Mouse (Mus musculus) Muller cell, postnatal 12 days (primary cell): Measurements from ENCODE around the gene Zic4.

Experiments
- DNase-seq: peaks from one replicate; pipeline ENCODE4 v3.0.0-alpha.2; 2015; ENCODE audit errors: inconsistent ontology term

Gene Zic4

GRCm38 (mm10) chr9:91379300-91379635, 17.1 kb downstream of the Zic4 start:
- DNase-seq, result no peak

- DNase-seq, result no peak
Measured at GRCm38 (mm10) chr9:91379781-91380457, 17.7 kb downstream of the Zic4 start.

- peak; percentile 77 for DNase-seq
Measured at GRCm38 (mm10) chr9:91380458-91380914, 18.3 kb downstream of the Zic4 start.

- peak; percentile 91 for DNase-seq
Measured at GRCm38 (mm10) chr9:91381284-91382110, 19.3 kb downstream of the Zic4 start.

GRCm38 (mm10) chr9:91382111-91382379, 19.8 kb downstream of the Zic4 start:
- DNase-seq, result no peak

GRCm38 (mm10) chr9:91382471-91383255, 20.4 kb downstream of the Zic4 start:
- no peak for DNase-seq

- peak; percentile 22 for DNase-seq
Measured at GRCm38 (mm10) chr9:91383441-91384135, 21.4 kb downstream of the Zic4 start.

- no peak for DNase-seq
Measured at GRCm38 (mm10) chr9:91384136-91384500, 21.9 kb downstream of the Zic4 start.

- DNase-seq, result no peak
Measured at GRCm38 (mm10) chr9:91384693-91385560, 22.7 kb downstream of the Zic4 start.

GRCm38 (mm10) chr9:91385561-91386430, 23.6 kb downstream of the Zic4 start:
- DNase-seq, result no peak

GRCm38 (mm10) chr9:91386502-91386890, 24.3 kb downstream of the Zic4 start:
- DNase-seq, result no peak

GRCm38 (mm10) chr9:91386891-91387739, 24.9 kb downstream of the Zic4 start:
- no peak for DNase-seq

- DNase-seq, result no peak
Measured at GRCm38 (mm10) chr9:91387740-91388080, 25.5 kb downstream of the Zic4 start.

- no peak for DNase-seq
Measured at GRCm38 (mm10) chr9:91388173-91388572, 26.0 kb downstream of the Zic4 start.

GRCm38 (mm10) chr9:91393376-91394068, 31.3 kb downstream of the Zic4 start:
- no peak for DNase-seq

- DNase-seq, result no peak
Measured at GRCm38 (mm10) chr9:91394211-91394646, 32.0 kb downstream of the Zic4 start.

- DNase-seq, result no peak
Measured at GRCm38 (mm10) chr9:91395066-91395772, 33.0 kb downstream of the Zic4 start.

GRCm38 (mm10) chr9:91399976-91400375, 37.8 kb downstream of the Zic4 start:
- DNase-seq, result no peak
